Mouse (Mus musculus) T-helper 17 cell (primary cell): ENCODE data around the gene Gusb.
"Not testable (repeated sequence)": the region's sequence is repeated elsewhere in the genome, so short reads cannot be mapped to it uniquely, and the experiment has no call there.

ENCODE experiments used
- in situ Hi-C, 2 experiments: fragments of 300-600 bp; cut with MboI, MseI; formaldehyde crosslinking; loops; 1 replicate in 1 of 2; 2 replicates in 1 of 2; pipeline ENCODE4 v1.15.1; 2025; ENCODE audit warnings: high pct_unique_total_duplicates in 2 of 2

Gene Gusb

GRCm38 (mm10) chr5:130002301-130003146 is at the start of gene Gusb:
Gusb (minus strand) TSS chr5:130003049.
- in situ Hi-C loops: loop anchor here in 1 of 2 experiments (10.0 kb wide), 1 partner anchor 978 kb away; the partner anchor contains the start of gene Ran

GRCm38 (mm10) chr5:130052510-130052909 is 49.7 kb upstream of the Gusb start:
- in situ Hi-C loops: no loop called here

DNA sequence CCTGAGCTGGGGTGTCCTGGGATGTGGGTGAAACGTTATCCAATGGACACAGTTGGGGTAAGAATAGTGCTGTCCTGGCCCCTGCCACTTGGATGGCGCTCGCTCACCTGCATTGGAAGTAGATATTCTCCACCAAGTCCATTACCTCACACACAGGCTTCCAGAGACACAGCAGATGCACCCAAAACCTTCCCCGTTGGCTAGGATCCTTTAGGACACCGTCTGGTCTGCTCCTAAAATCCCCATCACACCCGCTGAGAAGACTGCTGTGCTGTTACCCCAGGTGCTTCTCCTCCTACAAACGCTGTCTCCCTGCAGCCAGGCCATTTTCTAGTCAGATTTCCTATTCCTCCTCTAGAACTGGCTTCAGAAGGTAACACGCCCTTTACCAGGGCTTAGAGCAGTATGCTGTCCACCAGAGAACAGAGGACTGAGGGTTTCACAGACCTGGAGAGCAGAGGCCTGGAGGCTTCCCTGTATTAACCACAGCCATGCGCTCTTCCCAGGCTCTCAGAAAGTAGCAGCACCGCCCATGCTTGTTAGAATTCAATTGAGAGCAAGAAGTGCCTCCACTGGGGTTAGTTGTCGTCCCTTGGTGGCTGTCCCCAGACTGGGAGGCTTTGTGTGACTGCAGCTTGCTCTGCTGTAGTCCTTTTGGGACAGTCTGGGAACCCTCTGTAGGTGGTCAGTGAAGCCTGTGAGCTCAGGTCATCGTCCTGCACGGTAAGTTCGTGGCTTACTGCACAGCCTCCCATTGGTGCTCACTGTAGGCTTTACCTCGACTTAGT is 48.4 kb upstream of the Gusb start:
- in situ Hi-C loops: no loop called here

DNA sequence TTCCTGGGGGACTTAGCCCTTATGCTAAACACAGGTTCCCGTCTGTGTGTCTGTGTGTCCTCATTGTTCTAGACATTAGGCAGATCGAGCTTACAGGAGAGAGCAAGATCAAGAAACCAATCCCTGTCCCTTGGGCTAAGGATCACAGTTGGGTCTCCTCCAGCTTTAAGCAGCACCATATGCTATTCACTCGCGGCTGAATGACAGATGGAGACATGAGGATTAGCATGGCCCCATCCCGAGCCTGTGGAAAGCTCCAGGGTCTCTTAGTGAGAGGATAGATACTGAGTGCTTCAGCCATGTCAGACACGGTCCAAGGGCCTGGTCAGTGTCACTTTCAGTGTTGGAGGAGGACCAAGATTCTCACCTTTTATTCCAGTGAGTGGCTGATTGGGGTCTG is 47.6 kb upstream of the Gusb start:
- in situ Hi-C loops: no loop called here

DNA sequence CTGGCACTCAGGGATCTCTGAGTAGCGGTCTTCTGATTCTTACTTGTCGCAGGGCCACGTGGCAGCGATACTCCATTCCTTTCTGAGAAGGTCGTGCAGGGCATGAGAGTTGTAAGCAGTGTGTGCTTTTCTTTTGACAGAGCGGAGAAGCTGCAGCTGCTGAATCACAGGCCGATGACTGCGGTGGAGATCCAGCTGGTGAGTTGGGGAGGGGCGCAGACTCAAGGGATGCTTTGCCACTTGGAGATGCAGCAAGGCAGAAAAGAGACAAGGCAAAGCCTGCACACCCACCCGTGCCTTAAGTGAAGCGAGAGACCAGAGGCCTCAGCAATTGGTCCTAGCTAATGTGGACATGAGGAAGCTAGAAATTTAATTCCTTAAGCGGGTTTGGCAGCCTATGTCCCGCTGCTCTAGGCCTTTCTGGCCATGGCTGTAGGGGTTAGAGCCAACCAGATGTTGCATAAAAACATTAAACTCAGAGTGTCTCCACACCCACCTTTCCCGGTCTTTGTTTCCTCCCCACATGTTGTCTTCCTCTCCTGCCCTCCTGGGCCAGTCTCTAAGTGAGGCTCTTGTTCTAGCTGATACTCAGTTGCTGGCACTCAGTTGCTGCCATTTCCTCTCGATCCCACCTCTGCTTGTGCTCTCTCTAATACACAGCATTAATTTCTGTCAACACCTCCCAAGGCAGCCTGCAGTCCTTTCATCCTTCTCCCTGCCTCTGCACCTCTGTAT is 46.1 kb upstream of the Gusb start:
- in situ Hi-C loops: no loop called here

GRCm38 (mm10) chr5:130047013-130047412 is 44.2 kb upstream of the Gusb start:
- in situ Hi-C loops: no loop called here

DNA sequence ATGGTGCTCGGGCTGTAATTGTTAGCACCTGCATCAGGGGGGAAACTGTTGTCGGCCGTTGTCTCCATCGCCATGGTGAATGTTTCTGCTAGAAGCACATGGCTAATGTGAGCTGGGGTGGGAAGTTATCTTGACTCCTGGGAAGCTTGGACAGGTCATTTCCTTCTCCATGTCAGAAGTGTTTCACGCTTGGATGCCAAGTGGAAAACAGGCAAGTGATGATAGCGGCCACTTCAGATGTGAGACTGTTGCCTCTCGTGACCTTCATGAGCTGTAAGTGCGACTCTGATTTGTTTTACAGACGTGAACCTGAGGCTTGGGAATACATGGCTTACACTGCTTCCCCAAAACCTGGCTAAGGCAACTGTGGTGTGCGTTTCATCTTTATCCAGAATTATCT is 43.7 kb upstream of the Gusb start:
- in situ Hi-C loops: no loop called here

DNA sequence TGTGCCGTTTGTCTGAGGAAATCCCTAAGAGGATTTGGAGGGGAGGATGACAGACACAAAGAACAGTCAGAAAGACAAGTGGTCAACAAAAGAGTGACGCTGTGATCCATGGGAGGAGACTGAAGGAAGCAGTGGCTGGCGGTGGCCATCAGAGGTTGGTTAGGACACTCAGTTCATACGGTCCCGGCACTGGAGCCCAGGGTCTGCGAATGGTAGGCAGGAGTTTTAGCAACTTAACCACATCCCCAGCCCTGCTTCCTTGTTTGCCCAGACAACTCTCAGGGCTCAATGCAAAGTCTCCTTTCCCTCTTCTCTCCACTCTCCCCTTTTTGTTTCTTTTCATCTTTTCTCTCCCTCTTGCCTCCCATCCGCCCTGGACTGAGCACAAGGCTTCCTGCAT is 43.3 kb upstream of the Gusb start:
- in situ Hi-C loops: no loop called here

GRCm38 (mm10) chr5:130044201-130044695 is 41.4 kb upstream of the Gusb start:
- in situ Hi-C loops: no loop called here

DNA sequence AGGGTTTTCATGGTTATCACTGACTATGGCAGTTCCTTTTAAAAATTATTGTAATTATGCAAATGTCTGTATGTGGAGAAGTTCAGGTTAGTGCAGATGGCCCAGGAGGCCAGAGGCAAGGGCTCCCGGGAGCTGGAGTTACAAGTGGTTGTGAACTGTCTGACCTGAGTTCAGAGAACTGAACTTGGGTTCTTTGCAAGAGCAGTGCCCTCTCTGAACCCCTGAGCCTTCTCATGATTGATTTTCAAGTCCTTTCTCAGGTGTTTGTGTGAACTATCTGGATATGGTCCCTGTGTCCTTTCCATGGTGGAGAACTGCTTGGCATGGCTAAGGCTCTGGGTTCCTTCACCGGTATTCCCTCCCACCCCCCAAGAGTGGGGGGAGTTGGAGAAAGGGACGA is 40.9 kb upstream of the Gusb start:
- in situ Hi-C loops: no loop called here

DNA sequence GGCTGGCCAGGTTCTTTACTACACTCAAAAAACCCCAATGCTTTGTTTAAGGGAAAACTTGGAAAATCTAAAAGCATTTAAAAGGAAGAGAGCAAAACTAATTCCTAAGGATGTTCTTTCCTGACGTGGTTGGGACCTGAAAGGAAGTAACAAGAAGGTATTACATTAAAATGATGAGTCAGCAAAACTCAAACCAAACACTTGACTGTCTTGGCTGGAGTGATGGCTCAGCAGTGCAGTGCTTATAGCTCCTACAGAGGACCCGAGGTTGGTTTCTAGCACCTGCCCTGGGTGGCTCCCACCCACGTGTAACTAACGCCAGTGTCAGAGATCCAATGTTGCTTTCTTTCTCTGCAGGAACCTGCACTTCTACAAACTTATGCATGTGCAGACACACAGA is 38.4 kb upstream of the Gusb start:
- in situ Hi-C loops: no loop called here

- in situ Hi-C loops: no loop called here
Measured at GRCm38 (mm10) chr5:130040797-130041196, 37.9 kb upstream of the Gusb start.

DNA sequence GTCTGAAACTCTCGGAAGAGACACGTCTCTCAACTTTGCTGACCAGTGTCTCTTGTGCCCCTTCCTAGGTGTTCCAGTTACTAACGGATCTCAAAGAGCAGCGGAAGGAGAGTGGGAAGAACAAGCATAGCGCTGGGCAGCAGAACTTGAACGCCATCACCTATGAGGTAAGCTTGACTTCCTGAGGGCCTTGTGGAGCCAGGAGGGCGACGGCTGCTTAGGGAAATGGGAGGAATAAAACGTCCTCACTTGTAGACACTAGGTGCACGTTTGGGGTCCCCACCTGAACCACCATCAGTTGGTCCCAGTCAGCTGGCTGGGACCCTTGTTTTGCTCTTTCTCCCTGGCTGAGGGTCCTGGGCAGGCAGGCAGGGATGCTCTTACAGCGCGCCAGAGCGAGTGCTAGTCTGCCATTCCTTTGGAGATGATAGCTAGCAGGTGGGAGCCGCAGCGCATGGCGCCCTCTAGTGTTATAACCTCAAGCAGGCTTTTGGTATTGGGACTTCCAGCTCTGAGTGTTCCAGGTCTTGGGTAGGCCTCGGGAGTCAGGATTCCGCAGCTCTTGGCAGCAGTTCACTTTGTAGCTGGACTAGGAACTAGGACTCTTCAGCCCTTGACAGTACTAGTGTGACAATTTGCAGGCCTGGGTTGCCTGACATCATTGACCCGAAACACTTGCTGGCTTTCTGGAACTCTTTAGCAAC is 35.1 kb upstream of the Gusb start:
- in situ Hi-C loops: no loop called here

- in situ Hi-C loops: not testable (repeated sequence)
Measured at GRCm38 (mm10) chr5:130036300-130036699, 33.5 kb upstream of the Gusb start.

DNA sequence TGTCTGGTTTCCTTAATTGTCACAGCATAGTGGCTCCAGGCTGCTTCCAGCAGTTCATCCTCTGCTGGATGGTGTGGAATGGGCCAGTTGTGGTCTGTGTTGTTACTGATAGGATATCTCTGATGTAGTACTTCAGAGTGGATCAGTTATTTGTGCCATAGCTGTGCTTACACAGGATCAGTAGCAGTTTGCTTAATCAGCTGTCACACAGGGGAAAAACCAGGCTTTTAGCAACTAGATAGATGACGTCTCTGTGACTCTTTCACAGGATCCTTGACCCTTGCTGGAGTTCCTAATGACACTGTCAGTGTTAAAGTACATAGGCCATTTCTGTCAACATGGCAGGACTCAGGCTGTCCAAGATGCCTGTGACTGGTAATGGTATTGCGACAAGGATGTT is 31.0 kb upstream of the Gusb start:
- in situ Hi-C loops: no loop called here

GRCm38 (mm10) chr5:130031410-130032390 is 28.9 kb upstream of the Gusb start:
- in situ Hi-C loops: no loop called here

- in situ Hi-C loops: no loop called here
Measured at GRCm38 (mm10) chr5:130029142-130029897, 26.5 kb upstream of the Gusb start, which contains the start of the genes Asl and Crcp. Asl (minus strand) TSS chr5:130029247. Crcp (plus strand) TSS chr5:130029290.

DNA sequence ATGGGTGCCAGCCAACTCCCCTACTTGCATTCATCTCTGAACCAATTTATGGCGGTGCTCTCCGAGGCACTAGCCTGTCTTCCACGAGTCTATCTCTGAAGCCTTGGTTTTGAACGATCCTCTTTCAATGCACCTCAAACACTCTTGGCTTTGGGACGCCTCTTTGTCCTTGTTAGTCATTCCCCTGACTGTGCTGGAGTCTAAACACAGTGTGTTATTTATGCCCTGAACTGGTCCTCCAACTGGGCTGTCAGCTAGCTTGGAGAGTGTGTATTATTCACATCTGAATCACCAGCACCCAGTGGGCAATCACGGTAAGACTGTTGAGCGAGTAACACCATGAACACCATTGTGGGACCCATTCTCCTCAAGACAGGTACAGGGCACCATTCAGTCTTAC is 24.8 kb upstream of the Gusb start:
- in situ Hi-C loops: no loop called here

- in situ Hi-C loops: no loop called here
Measured at GRCm38 (mm10) chr5:130027134-130027533, 24.3 kb upstream of the Gusb start.
